Mouse (Mus musculus) T-helper 2 cell (primary cell): ENCODE results near the gene Nek6.

Experiments
- in situ Hi-C: fragments of 300-600 bp; cut with MboI, MseI; formaldehyde crosslinking; loops from one replicate; pipeline ENCODE4 v1.15.1; 2025; ENCODE audit warnings: high pct_unique_total_duplicates

The Nek6 gene

DNA sequence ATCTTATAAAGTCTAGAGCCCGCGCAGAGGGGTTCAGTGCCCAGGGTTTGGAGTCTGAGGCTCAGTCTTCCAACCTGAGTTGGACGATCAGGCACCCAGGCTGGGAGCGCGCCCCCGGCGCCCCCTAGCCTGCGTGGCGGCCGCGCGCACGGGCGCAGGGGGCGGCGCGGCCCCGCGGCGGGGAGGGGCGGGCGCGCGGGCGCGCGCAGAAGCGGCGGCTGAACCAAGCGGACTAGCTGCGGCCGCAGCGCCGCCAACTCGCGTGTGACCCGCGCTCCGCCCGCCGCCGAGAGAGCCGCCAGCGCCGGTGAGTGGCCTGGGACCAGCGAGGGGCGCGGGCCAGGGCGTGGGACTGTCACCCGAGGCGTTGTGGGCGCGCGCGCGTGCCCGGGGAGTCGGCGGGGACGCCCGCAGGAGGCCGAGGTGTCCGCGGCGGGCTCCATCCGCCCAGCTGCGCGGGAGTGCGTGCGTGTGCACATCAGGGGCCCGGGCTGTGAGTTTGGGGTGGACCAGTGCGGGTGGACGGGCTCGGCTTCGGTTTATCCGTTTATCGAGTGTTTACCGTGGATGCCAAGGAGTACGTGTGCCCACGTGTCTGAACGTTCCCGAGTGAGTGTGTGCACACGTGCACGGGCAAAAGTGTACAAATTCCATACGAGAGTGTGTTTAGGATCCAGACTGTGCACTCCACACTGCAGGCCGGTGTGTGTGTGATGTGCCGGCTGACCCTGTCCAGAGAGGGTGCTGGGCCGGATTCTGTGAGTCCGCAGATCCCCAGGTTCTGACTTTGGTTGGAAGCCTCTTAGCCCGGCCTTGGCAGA is at the start of gene Nek6:
Gene Nek6, plus strand, starts transcription at position 157 of the 821 bp plus-strand sequence.
- in situ Hi-C loops: no loop called here

- in situ Hi-C loops: no loop called here
Observed at GRCm38 (mm10) chr2:38462323-38462722, 49.1 kb upstream of the Nek6 start.

DNA sequence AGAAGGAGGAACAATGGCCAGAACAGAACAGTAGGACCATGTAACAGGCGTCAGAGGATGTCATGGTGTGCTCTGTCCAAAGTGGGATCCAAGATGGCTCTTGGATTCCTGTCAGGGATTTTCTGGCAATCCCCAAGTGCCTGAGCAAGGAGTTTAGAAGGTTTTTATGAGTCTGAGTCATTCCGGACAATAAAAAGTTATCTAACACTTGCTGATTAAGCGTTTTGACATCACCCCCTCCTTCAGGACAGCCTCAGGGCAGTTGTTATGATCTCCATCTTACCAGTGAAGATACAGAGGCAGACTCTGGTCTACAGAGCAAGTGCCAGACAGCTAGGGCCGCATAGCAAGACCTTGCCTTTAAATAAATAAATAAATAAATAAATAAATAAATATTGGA is 42.6 kb upstream of the Nek6 start:
- in situ Hi-C loops: no loop called here

DNA sequence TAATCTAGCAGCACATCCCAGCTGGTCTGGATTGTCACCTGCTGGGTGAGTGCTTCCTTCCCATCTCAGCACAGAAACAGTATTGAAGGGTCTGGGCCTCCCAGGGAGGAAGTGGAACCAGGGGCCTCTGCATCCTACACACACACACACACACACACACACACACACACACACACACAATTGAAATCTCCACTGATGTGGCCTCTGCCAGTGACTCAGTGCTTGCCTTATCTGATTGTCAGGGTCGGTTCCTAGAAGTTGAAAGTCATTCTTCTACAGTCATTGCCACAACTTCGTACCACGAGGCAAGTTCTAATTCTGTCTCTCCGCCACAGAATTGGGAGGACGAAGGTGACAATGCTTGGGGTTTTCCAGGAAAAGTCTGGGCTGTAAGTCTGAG is 39.7 kb upstream of the Nek6 start:
- in situ Hi-C loops: no loop called here

DNA sequence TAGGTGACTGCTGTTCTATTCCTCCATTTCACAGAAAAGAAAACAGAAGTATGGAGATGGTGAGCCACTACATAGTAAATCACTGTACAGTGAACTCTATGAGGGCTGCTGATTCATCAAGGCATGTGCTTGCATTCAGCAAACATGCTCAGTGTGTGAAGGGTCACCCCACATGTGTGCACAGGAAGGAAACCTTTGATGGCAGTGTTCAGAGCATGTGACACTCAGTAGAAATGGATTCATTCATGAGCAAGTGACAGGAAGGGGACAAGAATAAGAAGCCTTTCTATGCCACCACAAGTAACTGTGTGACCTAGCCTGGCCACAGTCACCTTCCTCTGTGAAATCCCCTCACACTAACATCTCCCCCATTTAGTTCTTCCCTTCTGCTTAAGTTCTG is 38.6 kb upstream of the Nek6 start:
- in situ Hi-C loops: no loop called here

GRCm38 (mm10) chr2:38476871-38477496 is 34.5 kb upstream of the Nek6 start:
- in situ Hi-C loops: no loop called here

- in situ Hi-C loops: no loop called here
Observed at GRCm38 (mm10) chr2:38477497-38477873, 34.0 kb upstream of the Nek6 start.

GRCm38 (mm10) chr2:38478683-38479082 is 32.8 kb upstream of the Nek6 start:
- in situ Hi-C loops: no loop called here

- in situ Hi-C loops: no loop called here
Observed at GRCm38 (mm10) chr2:38479541-38479940, 31.9 kb upstream of the Nek6 start.

DNA sequence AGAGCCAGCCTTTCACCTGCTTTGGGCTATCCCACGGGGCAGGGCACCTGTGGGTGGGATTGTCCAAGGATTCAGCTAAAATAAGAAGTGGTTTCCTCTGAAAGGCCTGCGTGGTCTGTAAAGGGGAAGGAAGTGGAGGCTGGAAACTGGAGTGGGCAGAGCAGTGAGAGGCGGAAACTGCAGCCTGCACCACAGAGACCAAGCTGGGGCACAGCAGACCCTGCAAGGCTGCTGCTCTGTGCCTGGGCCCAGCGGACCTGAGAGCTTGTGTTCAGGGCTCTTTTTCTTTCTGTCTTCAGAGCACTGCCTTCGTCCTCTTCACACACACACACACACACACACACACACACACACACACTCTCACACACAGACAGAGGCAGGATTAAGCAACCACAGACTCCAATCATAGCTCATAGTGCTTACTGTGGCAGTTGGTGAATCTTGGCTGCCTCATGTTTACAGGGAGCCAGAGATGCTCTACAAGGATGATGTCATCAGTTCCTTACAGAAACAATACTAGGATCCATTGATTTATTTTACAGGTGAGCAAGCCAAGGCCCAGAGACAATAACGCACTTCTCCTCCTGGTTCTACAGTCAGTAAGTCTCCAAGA is 30.2 kb upstream of the Nek6 start:
- in situ Hi-C loops: no loop called here

GRCm38 (mm10) chr2:38482122-38482521 is 29.3 kb upstream of the Nek6 start:
- in situ Hi-C loops: no loop called here

- in situ Hi-C loops: no loop called here
Observed at GRCm38 (mm10) chr2:38483058-38483704, 28.3 kb upstream of the Nek6 start.

- in situ Hi-C loops: no loop called here
Observed at GRCm38 (mm10) chr2:38484556-38484955, 26.9 kb upstream of the Nek6 start.

DNA sequence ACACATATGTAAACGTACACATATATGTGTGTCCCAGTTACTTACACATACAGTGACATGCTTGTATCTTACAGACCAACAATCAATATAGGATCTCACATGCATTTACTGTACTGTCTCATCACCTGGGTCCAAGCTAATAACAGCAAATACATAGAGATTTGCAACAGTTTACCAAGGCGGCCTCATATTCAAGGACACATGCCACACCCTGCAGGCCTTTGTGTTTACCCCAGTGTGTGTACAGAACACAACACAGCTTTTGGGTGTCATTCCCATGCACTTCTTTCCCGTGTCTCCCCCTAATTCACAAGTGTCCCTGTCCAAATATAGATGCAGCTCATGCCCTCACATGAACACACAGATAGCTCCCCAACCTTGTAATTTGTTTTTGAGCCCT is 26.0 kb upstream of the Nek6 start:
- in situ Hi-C loops: loop anchor here (5.0 kb wide), 1 partner anchor 57 kb away; no protein-coding TSS in a partner anchor

DNA sequence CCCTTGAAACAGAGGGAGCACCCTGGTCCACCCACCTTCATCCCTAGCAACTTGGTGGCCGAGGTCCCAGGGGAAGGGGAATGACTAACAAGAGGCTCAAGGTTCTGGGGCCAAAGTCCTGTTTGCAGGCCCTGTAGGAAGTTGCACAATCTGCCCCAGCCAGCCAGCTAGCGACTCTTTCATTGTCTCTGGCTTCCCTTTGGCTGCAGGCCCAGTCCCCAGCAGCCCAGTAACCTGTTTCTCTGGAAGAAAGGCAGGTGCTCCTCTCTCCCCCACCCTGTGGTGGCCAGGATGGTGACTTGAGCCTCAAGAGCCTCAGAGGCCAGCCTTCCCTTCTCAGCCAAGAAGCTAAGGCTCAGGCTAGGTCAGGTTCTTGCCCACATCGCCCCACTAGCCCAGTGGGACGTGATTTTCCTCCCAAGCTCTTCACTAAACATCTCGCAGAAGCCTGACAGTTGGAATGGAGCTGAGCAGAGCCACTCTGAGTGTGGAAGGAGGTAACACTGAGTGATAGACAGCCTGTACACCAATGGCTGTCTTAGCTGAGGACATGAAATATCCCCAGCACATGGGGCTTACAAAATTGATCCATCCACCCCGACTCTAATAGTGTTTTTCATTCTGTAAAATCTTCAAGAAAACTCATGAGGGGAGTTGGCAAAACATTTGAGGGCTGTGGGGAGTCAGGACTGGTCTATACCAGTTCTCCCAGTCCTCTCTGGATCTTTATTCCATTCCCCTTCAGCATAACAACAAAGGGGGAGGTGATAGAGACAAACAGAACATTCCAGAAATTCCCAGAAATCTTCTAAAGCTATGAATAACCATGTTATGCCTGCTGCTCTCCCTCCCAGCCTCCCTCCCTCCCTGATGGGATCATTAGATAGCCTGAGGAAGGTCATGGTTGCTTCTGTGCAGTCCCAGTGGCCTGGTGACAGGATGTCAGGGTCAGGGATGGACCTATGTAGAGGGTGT is 25.2 kb upstream of the Nek6 start:
- in situ Hi-C loops: loop anchor here (5.0 kb wide), 1 partner anchor 56 kb away; no protein-coding TSS in a partner anchor

DNA sequence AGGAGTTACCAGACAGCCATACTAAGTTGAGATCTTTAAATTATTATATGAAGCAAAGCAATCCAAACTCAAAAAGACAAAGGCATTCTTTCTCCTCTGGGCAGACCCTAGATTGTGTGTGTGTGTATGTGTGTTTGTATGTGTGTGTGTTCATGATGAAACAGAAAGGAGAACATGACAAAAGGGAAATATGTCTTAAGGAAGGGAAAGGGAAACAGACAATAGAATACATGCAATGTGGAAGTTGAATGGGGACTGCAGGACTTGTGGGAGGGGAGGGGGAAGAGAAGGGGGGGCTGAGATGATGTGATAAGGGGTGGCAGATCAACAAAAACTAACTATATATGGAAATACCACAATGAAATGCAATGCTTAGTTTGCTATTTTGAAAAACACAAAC is 13.8 kb upstream of the Nek6 start:
- in situ Hi-C loops: no loop called here

DNA sequence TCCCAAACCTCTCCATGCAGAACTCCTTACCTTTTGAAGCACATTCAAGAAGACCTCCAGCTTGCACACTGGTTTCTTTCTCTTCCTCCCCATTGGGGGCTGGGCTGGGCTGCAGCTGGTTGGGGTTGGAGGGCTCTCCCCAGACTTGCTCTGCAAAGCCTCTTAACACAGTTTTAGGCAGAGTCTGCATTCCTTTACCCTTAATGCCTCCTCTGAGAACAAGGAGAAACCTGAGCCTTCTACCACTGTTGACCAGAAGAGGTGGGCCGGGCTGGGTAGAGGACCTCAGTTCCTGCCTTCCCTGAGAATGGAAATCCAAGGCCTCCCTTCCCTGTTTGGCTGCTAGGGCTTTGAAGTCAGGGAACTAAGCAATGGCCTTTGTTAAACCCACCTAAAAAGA is 9.8 kb upstream of the Nek6 start:
- in situ Hi-C loops: no loop called here

- in situ Hi-C loops: no loop called here
Observed at GRCm38 (mm10) chr2:38502123-38502522, 9.3 kb upstream of the Nek6 start.

- in situ Hi-C loops: no loop called here
Observed at GRCm38 (mm10) chr2:38502747-38503146, 8.7 kb upstream of the Nek6 start.

- in situ Hi-C loops: no loop called here
Observed at GRCm38 (mm10) chr2:38504311-38504710, 7.1 kb upstream of the Nek6 start.

GRCm38 (mm10) chr2:38507181-38507580 is 4.3 kb upstream of the Nek6 start:
- in situ Hi-C loops: loop anchor here (5.0 kb wide), 1 partner anchor 750 kb away; no protein-coding TSS in a partner anchor
